Mouse (Mus musculus): ENCODE results near the gene Opcml.

The Opcml gene

GRCm38 (mm10) chr9:28153748-28154147, 363.2 kb downstream of the Opcml start:
- no peak for DNase-seq (ENCODE audit: low read depth, low spot score)

- DNase-seq (ENCODE audit: low read depth, low spot score): no peak
These were observed 366.5 kb downstream of the Opcml start for GRCm38 (mm10) chr9:28157092-28157491.

GRCm38 (mm10) chr9:28160953-28161352, 370.4 kb downstream of the Opcml start:
- DNase-seq (ENCODE audit: low read depth, low spot score): no peak

GRCm38 (mm10) chr9:28163946-28164345, 373.4 kb downstream of the Opcml start:
- DNase-seq (ENCODE audit: low read depth, low spot score): no peak

GRCm38 (mm10) chr9:28171890-28172289, 381.3 kb downstream of the Opcml start:
- peak; percentile 50 for DNase-seq (ENCODE audit: low read depth, low spot score)

- DNase-seq (ENCODE audit: low read depth, low spot score): no peak
These were observed 386.5 kb downstream of the Opcml start for GRCm38 (mm10) chr9:28177052-28177451.

GRCm38 (mm10) chr9:28178123-28178887, 387.7 kb downstream of the Opcml start:
- no peak for DNase-seq (ENCODE audit: low read depth, low spot score)

- no peak for DNase-seq (ENCODE audit: low read depth, low spot score)
These were observed 391.3 kb downstream of the Opcml start for GRCm38 (mm10) chr9:28181916-28182315.

- no peak for DNase-seq (ENCODE audit: low read depth, low spot score)
These were observed 399.7 kb downstream of the Opcml start for GRCm38 (mm10) chr9:28190226-28190625.

- no peak for DNase-seq (ENCODE audit: low read depth, low spot score)
These were observed 400.2 kb downstream of the Opcml start for GRCm38 (mm10) chr9:28190751-28191150.

GRCm38 (mm10) chr9:28196550-28196949, 406.0 kb downstream of the Opcml start:
- no peak for DNase-seq (ENCODE audit: low read depth, low spot score)

GRCm38 (mm10) chr9:28197061-28197460, 406.5 kb downstream of the Opcml start:
- no peak for DNase-seq (ENCODE audit: low read depth, low spot score)

GRCm38 (mm10) chr9:28197631-28198030, 407.1 kb downstream of the Opcml start:
- DNase-seq (ENCODE audit: low read depth, low spot score): peak; percentile 55

- DNase-seq (ENCODE audit: low read depth, low spot score): no peak
These were observed 407.6 kb downstream of the Opcml start for GRCm38 (mm10) chr9:28198106-28198694.

- no peak for DNase-seq (ENCODE audit: low read depth, low spot score)
These were observed 416.9 kb downstream of the Opcml start for GRCm38 (mm10) chr9:28207441-28207840.

- DNase-seq (ENCODE audit: low read depth, low spot score): no peak
These were observed 418.1 kb downstream of the Opcml start for GRCm38 (mm10) chr9:28208696-28209095.

GRCm38 (mm10) chr9:28211877-28212276, 421.3 kb downstream of the Opcml start:
- no peak for DNase-seq (ENCODE audit: low read depth, low spot score)

GRCm38 (mm10) chr9:28213893-28214292, 423.3 kb downstream of the Opcml start:
- DNase-seq (ENCODE audit: low read depth, low spot score): no peak

GRCm38 (mm10) chr9:28218026-28218646, 427.6 kb downstream of the Opcml start:
- no peak for DNase-seq (ENCODE audit: low read depth, low spot score)

- no peak for DNase-seq (ENCODE audit: low read depth, low spot score)
These were observed 432.2 kb downstream of the Opcml start for GRCm38 (mm10) chr9:28222726-28223125.

- DNase-seq (ENCODE audit: low read depth, low spot score): no peak
These were observed 435.4 kb downstream of the Opcml start for GRCm38 (mm10) chr9:28225824-28226569.

GRCm38 (mm10) chr9:28226570-28226951, 436.0 kb downstream of the Opcml start:
- DNase-seq (ENCODE audit: low read depth, low spot score): no peak

Measured in ZHBTc4 (cell line).